Mouse (Mus musculus): Measurements from ENCODE around the gene Troap.
"Not testable (repeated sequence)": the region's sequence is repeated elsewhere in the genome, so short reads cannot be mapped to it uniquely, and the experiment has no call there.

Gene Troap

GRCm38 (mm10) chr15:99040920-99041856 lies 33.2 kb upstream of the Troap start:
- DNase-seq (ENCODE audit: low spot score) = no peak

GRCm38 (mm10) chr15:99042334-99042733 lies 32.0 kb upstream of the Troap start:
- no peak for DNase-seq (ENCODE audit: low spot score)

- no peak for DNase-seq (ENCODE audit: low spot score)
Observed at GRCm38 (mm10) chr15:99044854-99045253, 29.5 kb upstream of the Troap start.

GRCm38 (mm10) chr15:99045734-99046133 lies 28.6 kb upstream of the Troap start:
- not testable (repeated sequence) for DNase-seq (ENCODE audit: low spot score)

- DNase-seq (ENCODE audit: low spot score) = no peak
Observed at GRCm38 (mm10) chr15:99049473-99050253, 24.7 kb upstream of the Troap start.

- no peak for DNase-seq (ENCODE audit: low spot score)
Observed at GRCm38 (mm10) chr15:99053373-99053772, 21.0 kb upstream of the Troap start.

- no peak for DNase-seq (ENCODE audit: low spot score)
Observed at GRCm38 (mm10) chr15:99055040-99055439, 19.3 kb upstream of the Troap start, which contains the start of gene Prph. Gene Prph (plus strand): TSS chr15:99055174.

- peak; percentile 45 for DNase-seq (ENCODE audit: low spot score)
Observed at GRCm38 (mm10) chr15:99055511-99055961, 18.8 kb upstream of the Troap start.

- DNase-seq (ENCODE audit: low spot score) = no peak
Observed at GRCm38 (mm10) chr15:99056332-99056731, 18.0 kb upstream of the Troap start.

GRCm38 (mm10) chr15:99065557-99066165 lies 8.7 kb upstream of the Troap start:
- no peak for DNase-seq (ENCODE audit: low spot score)

- no peak for DNase-seq (ENCODE audit: low spot score)
Observed at GRCm38 (mm10) chr15:99071988-99072387, 2.4 kb upstream of the Troap start.

GRCm38 (mm10) chr15:99074600-99075333 lies 392 bp downstream of the Troap start:
- DNase-seq (ENCODE audit: low spot score) = peak; percentile 96

GRCm38 (mm10) chr15:99076011-99076410 lies 1.6 kb downstream of the Troap start:
- not testable (repeated sequence) for DNase-seq (ENCODE audit: low spot score)

GRCm38 (mm10) chr15:99078181-99078910 lies 4.0 kb downstream of the Troap start:
- no peak for DNase-seq (ENCODE audit: low spot score)

- DNase-seq (ENCODE audit: low spot score) = no peak
Observed at GRCm38 (mm10) chr15:99079804-99080203, 5.4 kb downstream of the Troap start.

GRCm38 (mm10) chr15:99082322-99082721 lies 7.9 kb downstream of the Troap start:
- no peak for DNase-seq (ENCODE audit: low spot score)

- DNase-seq (ENCODE audit: low spot score) = no peak
Observed at GRCm38 (mm10) chr15:99082840-99083239, 8.5 kb downstream of the Troap start.

GRCm38 (mm10) chr15:99083258-99083657 lies 8.9 kb downstream of the Troap start:
- peak; percentile 53 for DNase-seq (ENCODE audit: low spot score)

- DNase-seq (ENCODE audit: low spot score) = no peak
Observed at GRCm38 (mm10) chr15:99083867-99084557, 9.6 kb downstream of the Troap start.

GRCm38 (mm10) chr15:99084618-99085017 lies 10.2 kb downstream of the Troap start:
- DNase-seq (ENCODE audit: low spot score) = no peak
